Mouse (Mus musculus) layer of hippocampus, adult 2 months (tissue): ENCODE results near the gene Rhd. TPM values are rescaled to one million over a fixed set of nuclear protein-coding genes. Genes with fewer than 3 reads are reported as not detected.

Experiments used
- DNase-seq, 2 experiments: peaks; one replicate each; pipeline ENCODE4 v3.0.0; 2022; ENCODE audit warnings: low spot score in 2 of 2
- H3K27ac ChIP-seq: fragments of 200-600 bp; 2 replicates; pipeline ENCODE4 v1.8.1; 2022
- H3K4me3 ChIP-seq: fragments of 200-600 bp; 2 replicates; pipeline ENCODE4 v1.8.1; 2022; ENCODE audit warnings: mild to moderate bottlenecking
- CTCF ChIP-seq: fragments of 200-600 bp; conservative IDR thresholded peaks from 2 replicates; pipeline ENCODE4 v1.8.1; 2022; ENCODE audit warnings: antibody characterized with exemption, mild to moderate bottlenecking, moderate library complexity
- total RNA-seq, 2 experiments: library from RNA; stranded (reverse); gene quantifications; 2 replicates each; pipeline ENCODE4 v1.2.3; 2021

Rhd gene
- total RNA-seq, 2 experiments from 2014 or later: not detected

DNA sequence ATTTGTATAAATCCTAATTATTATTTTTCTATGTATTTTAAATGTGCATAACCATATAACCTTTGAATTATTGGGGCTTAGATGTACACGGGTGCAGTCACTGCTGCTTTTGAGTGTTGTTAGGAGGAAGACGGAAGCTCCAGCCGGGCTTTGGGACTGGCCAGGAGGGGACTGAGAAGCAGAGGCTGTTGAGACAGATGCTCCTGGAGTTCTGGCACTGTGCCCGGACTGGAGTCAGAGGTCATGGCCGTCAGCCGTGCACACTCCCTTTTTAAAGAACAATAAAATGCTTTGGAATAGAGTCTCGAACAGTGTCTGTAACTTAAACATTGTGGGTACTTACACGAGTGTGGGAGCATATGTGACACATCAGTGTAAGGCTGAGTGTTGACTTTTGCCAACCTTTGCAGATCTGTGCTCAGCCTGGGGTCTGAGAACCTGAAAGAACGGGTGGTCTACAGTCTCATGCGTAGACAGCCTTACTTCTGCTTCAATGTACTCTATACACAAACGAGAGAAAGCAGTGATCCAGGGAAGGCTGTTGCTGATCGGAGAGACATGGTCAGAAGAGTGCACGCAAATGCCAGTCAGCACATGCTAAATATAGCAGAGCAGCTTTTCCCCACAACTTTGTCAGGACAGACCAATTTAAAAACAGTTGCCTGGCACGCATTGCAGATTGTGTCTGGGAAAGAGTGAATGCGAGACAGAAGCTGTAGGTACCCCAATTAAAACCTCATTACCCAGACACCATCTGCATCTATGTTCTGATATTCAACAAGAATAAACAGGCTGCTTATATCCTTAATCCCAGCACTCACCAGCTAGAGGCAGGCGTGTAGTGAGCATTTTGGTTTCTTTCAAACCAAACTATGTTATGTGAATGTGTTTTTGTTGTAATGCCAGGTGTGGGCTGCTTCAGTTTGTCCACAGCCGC lies 73.2 kb downstream of the Rhd start:
- Histone ChIP-seq H3K4me3 (no peak overlapping the region), H3K27ac (no peak overlapping the region)
- DNase-seq: no peak
- 0 out of 2 replicates have a peak, but pooled peaks have one; percentile 6 for TF ChIP-seq CTCF

- DNase-seq: no peak
- no peak for TF ChIP-seq CTCF
- Histone ChIP-seq H3K4me3 (no peak overlapping the region), H3K27ac (no peak overlapping the region)
Measured at GRCm38 (mm10) chr4:134939900-134940299, 75.6 kb downstream of the Rhd start.

DNA sequence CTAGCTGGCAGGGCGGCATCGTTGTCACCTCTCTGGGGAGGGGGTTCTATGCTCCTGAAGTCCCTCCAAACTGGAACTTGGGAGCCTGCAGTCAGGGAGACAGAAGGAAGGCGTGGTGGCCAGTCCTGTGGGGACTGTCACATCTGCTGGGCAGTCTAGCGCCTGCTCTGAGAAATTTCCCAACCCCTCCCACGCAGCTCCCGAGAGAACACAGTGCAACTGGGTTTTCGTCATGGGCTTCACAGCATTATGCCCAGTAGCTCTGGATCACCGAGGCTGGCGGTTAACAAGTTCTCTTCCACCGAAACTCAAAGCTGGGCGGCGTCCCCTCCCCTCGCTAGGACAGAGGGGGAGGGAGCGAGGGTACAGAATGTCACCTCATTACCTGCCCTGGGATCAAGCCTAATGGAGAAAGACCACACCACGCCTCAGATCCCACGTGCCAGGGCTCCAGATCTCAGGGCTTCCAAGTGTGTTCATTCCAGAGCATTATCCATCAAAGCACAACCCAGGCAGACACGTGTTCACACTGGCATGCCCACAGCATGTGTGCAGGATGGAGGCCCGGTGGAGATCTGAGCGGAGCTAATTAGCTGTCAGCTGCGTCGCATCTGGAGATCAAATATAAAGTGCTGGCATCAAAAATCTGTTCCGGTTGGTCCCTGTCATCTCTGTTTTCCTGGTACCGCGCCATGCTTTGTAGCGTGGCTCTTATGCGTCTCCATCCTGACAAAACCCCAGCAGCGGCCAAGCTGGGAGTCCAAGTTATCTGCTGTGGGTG lies 79.6 kb downstream of the Rhd start:
- Histone ChIP-seq H3K4me3 (no peak overlapping the region), H3K27ac (no peak overlapping the region)
- no peak for TF ChIP-seq CTCF
- peak in 1 of 2 experiments; percentile 42 for DNase-seq

Other genes with a start within 250 kb of the Rhd start
- gene Man1c1, start 160.2 kb upstream of the Rhd start, total RNA-seq: 10 to 100 TPM; 22.1 to 25.1 TPM
- gene Ldlrap1, start 96.5 kb upstream of the Rhd start, total RNA-seq: 1 to 10 TPM; 2.0 to 3.0 TPM
- 10 to 100 TPM; 43.4 to 43.8 TPM for gene Maco1, start 11.2 kb upstream of the Rhd start, total RNA-seq
- 100 to 1,000 TPM; 102 to 108 TPM for gene Tmem50a, start 50.5 kb downstream of the Rhd start, total RNA-seq
- 100 to 1,000 TPM; 237 to 277 TPM for gene Rsrp1, start 59.1 kb downstream of the Rhd start, total RNA-seq
- 10 to 100 TPM; 53.1 to 56.2 TPM for gene Syf2, start 66.4 kb downstream of the Rhd start, total RNA-seq